Mouse (Mus musculus): ENCODE measurements around the gene Ppfibp2.
A peak's percentile ranks its signal among the peaks of the same experiment; 100 is the strongest.

Ppfibp2 gene

DNA sequence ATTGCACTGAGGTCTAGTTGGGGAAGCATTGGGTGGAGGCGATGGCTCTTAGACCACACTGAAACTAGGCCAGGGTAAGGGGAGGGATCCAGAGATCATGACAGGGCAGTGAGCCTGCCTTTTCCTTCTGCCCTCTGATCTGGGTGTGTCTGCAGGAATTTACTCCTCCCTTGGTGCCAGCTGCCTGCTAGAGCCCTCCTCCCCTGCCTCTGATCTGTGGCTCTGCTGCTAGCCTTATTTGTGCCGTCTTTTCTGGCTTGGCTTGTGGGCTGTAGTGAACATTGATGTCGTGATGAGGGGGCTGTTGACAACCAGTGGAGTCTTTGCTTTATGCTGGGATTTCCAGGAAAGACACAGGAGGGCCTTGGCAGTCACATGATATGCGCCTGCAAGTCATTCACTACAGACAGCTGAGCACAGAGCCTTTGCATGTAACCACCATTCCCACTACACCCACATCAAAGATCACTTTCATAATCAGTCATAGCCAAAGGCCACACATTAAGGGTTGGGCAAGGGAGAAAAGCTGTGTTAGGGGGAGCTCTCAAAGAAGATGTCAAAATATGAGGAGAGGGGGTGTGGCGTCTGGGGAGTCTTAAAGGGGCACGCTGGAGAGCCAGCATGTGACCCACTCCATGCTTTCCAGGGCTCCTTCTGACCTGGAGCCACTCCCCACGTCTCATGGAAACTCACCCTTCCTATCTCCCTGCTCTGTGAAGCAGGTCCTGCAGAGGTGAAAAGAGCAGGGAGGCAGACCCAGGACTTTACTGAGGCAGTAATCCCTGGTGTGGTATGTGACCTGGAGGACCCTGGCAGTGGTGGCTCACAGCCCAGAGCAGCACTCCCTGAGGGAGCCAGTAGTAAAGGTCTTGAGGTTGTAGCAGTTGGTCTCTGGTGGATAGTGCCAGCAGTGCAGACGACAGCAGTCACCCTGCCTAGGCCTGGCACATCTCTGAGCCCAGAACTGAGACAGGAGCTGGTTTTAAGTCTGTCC lies 69.4 kb downstream of the Ppfibp2 start:
- DNase-seq: no peak

DNA sequence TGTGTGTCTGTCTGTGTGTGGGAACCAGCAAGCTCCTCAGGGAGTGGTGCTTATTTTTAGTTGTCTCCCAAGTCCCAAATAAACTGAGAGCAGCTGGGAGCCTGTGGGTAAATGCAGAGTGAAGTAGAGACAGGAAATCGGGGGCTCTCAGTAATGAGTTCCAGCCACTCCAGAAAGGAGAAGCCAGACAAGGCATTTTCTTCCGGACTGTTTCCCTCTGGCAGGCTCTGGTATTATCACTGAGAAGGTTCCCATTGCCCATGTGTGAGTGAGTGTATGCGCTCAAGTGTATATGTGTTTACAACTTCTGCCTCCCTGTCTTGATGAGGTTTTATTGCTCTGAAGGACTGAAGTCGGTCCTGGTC lies 70.2 kb downstream of the Ppfibp2 start:
- DNase-seq: no peak

DNA sequence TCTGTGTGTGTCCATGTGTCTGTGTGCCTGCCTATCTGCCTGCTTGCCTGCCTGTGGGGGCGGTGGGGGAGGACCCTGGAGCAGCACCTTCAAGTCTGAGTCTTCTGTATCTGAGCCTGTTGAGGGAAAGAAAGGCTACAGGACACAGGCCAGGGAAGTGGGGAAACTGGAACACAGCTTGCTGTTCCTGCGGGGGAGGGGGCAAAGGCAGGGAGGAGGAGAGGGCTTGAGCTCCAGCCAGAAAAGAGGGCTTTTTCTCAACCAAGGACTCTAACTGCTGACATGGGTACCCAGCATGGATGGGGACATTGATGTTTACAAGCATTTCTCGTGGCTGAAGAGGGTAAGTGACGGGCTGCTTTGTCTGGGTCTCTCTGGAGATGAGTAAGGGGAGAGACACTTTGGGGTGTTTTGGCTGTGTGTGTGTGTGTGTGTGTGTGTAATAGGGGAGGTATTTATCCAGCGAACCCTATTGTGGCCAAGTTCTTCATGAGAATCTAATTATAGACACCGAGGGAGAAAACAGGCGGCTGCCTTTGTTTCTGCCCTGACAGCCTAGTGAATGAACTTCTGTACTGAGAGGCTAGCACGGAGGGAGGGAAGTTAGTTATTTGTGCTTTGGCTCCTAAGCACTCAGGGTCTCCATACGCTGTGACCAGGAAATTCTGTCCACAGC lies 70.7 kb downstream of the Ppfibp2 start:
- peak; percentile 10 for DNase-seq

DNA sequence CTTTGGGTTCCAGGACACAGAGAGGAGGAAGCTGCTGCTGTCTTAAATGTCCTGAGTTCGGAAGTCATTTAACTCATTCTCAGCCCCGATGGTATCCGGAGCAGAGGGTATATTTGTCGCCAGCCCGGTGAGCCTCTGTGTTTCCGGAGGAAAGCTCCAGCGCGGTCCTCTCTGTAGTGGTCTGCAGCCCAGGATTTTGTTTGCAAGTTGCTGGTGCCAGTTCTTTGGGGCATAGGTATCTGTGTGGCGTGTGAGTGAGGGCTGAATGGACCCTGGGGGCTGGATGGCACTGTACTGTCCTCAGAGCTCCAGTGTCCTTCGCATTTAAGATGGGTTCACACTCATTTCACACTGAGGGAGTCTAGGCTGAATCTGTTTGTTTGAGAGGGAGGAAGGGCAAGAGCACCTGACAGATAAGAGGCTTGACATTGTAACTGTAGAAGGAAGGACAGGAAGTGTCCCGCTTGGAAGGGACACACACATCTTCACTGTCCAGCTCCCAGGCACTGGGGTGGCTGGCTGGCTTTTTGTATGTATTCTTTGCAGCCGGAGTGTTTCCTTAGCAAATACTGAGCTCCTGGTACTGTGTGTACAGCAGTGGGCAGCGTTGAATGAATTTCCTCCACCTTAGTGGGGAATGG lies 71.4 kb downstream of the Ppfibp2 start:
- no peak for DNase-seq

DNA sequence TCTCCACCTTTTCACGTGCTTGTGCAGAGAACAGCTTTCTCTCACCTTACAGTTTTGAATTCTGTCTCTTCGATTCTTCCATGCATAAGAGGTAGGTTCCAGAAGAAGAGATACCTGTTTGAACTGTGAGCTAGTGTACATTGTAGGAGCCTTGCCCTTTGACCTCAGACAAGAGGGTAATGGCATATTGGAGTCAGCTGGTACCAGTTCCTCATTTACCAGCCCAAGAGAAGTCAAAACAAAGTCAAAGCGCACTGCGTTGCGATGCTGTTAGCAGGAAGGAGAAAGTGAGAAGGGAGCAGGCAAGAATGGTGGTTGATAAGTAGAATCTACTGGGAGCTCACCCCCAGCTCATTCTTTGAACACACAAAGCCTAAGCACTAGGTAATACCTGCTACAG lies 73.5 kb downstream of the Ppfibp2 start:
- DNase-seq: no peak

DNA sequence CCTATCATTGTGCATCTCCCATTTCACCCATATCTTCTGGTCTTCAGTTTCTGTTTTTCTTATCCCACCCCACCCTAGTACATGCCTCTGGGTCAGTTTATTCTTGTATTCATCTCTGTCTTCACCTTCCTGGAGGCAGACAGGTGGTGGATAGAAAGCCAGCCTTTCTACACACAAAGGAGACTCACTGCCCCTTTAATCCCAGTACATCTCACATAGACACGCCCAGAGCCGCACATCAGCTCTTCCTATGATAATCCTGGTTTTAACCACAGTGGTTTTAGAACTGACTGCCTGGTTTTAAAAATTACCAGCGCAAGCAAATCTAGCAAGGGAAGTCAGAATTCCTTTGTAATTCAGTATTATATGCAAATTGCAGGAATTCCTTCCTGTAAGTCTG lies 80.2 kb downstream of the Ppfibp2 start:
- no peak for DNase-seq

DNA sequence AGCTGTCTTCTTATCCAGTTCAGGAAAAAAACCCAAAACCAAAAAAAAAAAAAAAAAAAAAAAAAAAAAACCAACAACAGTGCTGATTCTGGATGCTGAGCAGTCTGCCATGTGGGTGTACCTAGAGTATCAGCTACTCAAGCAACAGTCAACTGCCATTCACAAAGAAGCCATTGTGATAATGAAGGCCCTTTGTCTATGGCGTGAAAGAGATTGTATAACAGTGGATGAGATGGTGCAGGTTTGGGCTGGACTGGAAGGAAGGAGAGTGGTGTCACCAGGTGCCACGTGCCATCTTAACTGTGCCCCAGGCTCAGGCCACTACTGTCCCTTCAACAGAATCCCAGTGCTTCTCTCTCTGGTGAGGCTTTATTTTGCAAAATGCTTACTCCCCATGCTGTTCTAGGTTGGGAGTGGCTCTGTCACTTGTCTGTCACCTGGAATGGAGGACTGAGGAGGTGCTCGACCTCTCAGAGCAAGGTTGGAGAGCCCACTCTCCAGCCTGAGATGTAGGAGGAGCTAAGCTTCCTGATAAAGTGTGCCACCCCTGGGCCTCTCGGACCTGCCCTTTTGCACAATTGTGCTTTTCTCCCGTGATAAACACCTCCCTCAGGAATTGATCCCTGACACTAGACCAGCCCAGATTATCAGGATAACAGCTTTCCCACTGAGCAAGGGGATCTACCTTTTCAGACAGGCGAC lies 85.3 kb downstream of the Ppfibp2 start:
- DNase-seq: no peak

DNA sequence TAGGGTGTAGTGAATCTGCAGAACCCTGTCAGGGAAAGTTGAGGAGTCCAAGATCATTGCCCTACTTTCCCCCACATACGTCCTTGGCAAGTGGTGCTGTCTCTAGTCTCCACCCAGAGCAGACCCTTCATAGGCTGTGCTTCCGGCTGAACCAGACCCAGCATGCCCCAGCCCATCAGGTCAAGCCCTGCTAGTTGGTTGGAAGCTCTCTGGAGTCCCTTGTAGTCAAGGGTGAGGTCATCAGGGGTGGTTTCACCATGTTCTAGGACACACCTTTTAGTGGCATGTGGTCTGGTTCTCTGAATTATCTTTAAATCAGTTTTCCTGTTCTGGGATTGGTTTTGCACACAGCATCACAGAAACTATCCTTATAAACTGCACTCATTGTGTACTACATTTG lies 86.3 kb downstream of the Ppfibp2 start:
- no peak for DNase-seq

DNA sequence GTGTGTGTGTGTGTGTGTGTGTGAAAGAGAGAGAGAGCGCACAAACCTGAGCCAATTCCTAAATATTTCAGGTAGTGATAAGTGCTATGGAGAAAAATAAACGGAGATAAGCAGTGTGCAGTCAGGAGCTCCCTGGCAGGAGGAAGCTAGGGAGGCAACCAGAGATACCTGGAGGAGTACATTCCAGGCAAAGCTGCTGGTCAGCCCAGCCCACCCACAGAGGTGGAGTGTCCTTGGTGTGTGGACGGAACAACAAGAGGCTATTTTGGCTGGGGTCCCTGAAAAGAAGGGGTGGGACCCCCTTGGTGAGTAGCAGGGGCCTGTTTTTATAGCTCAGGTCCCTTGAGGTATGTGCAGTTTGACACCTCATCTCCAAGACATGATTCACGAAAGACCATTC lies 88.2 kb downstream of the Ppfibp2 start:
- no peak for DNase-seq

DNA sequence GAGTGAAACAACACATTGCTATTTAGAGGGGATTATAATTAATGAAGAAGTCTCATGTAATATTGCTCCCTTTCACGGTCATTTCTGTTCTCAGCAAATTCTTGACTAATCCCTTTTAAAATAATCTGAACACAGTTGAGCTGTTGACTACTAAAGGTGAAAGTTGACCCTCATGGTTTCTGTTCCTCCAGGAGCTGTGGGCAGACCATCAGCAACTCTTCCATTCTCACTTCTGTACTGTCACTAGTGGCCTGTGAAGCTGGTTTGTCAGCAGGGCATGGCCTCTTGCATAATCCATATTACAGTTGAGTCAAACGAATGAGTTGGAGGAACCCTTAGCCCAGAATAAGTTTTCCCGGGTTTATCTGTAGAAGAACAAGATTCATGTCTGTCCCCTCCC lies 88.6 kb downstream of the Ppfibp2 start:
- no peak for DNase-seq

DNA sequence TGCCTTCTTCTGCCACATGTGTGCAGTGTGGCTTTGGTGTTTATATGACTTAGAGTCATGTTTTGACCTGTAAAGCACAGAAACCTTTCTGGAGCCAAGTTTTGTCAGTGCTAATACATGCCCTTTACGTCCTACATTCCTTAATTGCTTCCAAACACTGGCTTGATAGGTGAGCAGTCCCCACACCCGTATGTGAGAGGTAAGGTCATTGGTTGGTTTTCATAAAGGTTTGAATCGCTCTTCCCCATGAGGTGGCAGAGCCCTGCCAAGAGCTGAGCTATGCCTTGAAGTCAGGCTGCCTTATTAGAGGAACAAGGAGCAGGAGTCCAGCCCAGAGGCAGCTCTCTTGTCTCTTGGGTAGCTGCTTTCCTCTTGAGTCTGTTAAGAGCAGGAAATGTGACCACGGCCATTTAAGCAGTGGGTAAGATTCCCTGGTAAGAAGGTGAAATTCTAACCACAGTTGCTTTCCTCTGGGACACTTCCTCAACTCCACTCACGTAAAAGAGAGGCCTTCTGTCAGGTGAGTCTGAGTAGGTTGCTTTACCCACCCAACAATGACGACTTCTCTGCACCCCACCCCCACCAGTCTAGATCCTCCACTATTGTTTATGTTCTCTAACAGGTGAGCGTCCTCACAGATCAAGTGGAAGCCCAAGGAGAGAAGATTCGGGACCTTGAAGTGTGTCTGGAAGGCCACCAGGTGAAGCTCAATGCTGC lies 90.4 kb downstream of the Ppfibp2 start:
- DNase-seq: no peak

DNA sequence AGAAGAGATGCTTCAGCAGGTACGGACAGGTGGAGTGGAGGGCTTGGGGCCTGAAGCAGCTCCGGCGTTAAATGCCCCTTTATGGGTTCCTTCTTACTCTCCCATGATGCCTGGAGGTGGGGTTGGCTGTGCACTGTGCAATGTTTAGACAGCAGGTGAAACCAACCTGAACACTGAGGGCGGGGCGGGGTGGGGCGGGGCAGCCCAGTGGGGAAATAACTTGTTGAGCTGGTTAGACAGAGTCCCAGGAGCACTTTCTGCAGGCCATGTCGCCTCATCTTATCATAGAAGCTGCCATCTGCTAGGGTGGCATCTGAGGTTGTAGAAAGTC lies 90.9 kb downstream of the Ppfibp2 start:
- DNase-seq: no peak

DNA sequence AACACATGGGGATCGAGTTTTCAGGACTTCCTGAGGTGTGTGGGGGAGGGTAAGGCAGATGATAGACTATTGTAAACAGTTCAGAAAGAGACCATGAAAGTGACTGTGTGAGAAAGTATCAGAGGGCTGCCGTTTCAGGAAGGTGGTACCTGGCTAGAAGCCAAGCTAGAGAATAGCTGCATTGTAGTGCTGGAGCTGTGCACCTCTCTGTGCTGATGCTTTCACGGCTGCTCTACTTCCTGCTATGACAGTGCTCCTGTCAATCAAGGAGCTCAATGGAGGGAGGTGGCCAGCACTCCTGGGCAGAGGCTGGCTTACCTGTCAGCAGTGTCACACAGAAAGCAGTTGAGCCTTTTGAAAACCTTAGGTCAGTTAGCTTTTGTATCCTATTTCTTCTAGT lies 92.4 kb downstream of the Ppfibp2 start:
- no peak for DNase-seq

DNA sequence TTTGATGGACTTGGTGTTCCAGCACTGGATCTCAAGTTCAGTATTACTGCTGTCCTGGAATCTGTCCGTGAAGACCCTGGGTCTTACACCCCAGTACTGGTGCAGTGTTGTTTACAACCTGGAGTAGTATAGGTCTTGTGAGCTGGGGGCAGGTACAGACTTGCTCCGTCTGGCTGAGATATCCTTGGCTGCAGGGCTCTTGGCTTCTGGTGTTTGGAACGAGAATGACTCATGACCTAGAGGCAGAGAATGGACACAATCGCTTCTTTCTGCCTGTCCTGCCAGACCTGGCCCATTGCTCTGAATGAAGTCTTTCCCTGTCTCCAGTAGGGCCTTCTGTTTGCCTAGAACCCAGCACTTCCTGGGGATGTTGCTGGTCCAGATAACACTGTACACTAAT lies 93.0 kb downstream of the Ppfibp2 start:
- no peak for DNase-seq

DNA sequence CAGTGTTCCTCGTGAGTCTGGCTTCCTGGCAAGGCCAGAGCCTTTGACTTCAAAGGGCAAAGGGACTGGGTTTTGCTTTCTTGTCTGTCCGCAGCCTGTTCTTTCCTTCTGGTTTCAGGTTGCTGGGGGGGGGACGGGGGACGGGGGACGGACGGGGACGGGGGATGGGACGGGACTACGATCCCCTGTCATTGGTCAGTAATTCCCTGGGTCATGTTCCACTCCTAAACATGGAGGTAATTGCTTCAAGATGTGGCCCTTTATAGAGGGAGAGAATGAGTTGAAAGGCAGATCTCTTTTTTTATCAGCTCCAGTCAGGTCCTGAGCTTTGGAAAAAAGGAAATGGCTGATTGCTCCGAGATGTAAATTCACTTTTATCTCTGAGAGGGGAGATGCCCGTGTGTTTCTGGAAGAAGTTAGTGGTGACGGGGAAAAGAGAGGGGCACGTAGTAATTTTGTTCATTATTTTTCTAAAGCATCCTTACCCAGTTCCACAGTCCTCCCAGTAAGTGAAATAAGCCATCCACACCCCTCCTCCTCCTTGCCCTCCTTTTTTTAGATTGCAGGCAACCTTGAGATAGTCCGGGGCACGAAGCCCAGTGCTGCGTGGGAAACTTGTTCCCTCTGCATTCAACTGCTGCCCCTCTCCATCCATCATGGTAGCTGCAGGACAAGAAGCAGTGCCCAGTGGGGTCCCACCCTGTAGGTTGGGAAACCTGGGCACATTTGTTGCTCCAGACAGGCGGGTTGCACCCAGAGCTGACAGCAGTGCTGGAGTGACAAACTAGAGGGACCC lies 95.6 kb downstream of the Ppfibp2 start:
- no peak for DNase-seq

DNA sequence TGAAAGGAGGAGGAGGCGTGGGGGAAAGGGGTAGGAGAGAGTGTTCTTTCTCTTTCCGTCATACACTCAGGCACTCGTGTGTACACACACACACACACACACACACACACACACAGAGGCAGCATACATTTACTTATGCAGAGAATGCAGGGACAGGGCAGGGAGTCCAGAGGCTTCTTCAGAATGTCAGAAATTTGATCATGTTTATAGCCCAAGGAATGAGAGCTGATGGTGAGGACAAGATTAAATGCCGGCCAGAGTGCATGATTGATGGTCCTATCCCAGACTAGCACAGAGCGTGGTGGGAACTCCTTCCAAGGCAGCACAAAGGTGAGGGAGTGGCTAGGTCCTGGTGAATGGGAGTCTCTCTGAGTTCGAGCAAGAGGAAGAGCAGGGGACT lies 96.5 kb downstream of the Ppfibp2 start:
- DNase-seq: no peak

DNA sequence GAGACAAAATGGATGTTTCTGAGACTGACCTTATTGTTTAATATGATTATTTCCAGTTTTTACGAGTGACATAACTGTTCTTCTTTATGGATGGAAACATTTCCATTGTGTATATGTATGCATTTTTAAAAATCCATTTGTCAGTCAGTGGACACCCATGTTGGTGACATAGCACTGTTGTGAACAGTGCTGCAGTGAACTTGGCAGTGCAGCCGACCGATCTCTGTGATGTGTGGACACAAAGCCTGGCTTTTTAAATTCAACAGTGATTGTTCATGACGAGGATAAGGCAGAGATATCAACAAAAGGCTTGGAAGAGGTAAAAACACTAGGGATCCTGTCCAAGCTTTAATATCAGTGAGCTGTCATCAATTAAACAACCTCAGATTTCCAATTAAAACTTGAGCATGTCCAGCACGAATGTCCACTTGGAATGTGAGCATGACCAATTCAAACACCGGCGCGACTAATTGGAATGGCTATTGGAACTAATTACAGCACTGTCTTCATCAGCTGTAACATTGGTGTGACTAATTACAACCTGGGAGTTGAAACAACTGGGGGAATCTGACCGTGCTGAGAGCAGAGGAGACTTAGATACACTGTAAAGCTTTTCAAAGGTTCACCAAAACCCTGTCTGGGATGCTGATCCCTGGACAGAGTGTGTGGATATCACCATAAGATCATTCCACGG lies 99.4 kb downstream of the Ppfibp2 start:
- no peak for DNase-seq

DNA sequence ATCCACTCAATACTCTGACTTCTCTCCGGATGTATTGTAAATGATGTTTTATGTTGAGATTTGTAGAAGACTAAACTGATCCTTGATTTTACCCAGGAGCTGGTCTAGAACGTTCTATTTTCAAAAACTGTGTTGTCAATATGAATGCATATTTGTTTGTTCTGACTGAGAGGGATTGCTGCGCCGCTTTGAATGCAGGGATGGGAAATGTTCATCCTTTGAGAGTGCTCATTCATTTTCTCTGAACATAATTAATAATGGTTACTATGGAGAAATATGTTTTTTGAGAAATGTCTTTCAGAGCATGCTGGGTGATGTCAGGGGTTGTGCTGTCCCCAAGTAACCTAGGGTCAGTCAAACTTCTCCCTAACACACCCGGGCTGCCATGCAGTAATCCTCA lies 102.1 kb downstream of the Ppfibp2 start:
- DNase-seq: no peak

DNA sequence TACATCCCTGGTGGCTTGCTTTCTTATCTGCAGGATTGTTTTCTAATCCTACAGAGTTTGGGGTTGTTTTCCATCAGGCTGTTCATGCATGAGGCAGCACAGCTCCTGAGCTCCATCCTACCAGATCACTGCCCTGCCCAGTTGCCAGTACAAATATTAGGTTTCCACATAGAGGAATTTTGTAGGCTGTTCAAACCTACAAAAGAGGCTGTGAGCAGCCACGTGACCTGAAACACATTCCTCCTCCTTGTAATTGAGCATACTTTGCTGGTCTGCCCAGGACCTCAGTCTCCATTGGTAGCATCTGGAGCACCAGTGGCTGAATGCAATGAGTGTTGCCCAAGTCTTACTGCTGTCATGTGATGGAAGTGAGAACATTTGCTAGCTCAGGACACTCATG lies 104.9 kb downstream of the Ppfibp2 start:
- DNase-seq: no peak

DNA sequence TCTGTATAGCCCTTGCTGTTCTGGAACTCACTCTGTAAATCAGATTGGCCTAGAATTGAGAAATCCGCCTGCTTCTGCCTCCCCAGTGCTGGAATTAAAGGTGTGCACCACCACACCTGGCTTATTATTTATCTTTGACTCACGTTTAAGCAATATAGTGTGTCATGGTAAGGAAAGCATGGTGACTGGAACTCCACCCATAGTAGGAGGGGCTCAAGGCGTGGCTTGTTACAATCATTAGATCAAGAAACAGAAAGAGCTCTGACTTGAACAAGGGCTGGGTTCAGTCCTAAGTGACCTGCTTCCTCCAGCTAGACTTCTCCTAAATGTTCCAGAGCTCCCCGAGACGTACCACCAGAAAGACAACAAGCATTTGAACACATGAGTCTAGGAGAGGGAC lies 105.6 kb downstream of the Ppfibp2 start:
- no peak for DNase-seq

All from cerebellum, adult 11-12 months (tissue).